Mouse (Mus musculus) limb, embryonic 14.5 days (tissue): Measurements from ENCODE around the gene Abo. TPM values are rescaled to one million over a fixed set of nuclear protein-coding genes. Genes with fewer than 3 reads are reported as not detected.

Source experiments
- ATAC-seq: fragments of 200-750 bp; cut with Nextera tagmentation; 2 replicates; pipeline ENCODE4 v1.8.0; 2017; ENCODE audit warnings: low read depth, moderate number of reproducible peaks, moderate TSS enrichment; ENCODE audit not compliant: low FRiP score
- DNase-seq: peaks from one replicate; pipeline ENCODE4 v3.0.0-alpha.2; 2015; ENCODE audit warnings: low spot score
- H3K27ac ChIP-seq: fragments of 300-500 bp; sonication (generic); replicated peaks from 2 replicates; pipeline ENCODE4 v1.5.1; 2014; ENCODE audit warnings: low read depth, mild to moderate bottlenecking, low read length, moderate library complexity, mixed read lengths
- H3K27me3 ChIP-seq: fragments of 300-500 bp; sonication (generic); 2 replicates; pipeline ENCODE4 v1.6.1; 2014; ENCODE audit warnings: low read length, mixed read lengths; ENCODE audit not compliant: control insufficient read depth, insufficient read depth
- H3K36me3 ChIP-seq: fragments of 300-500 bp; sonication (generic); 2 replicates; pipeline ENCODE4 v1.6.1; 2014; ENCODE audit warnings: mild to moderate bottlenecking, low read length, moderate library complexity, mixed read lengths; ENCODE audit not compliant: control insufficient read depth, insufficient read depth
- H3K4me1 ChIP-seq: fragments of 300-500 bp; sonication (generic); 2 replicates; pipeline ENCODE4 v1.6.1; 2014; ENCODE audit warnings: antibody characterized with exemption, low read length, mixed read lengths; ENCODE audit not compliant: control insufficient read depth, insufficient read depth
- H3K4me2 ChIP-seq: fragments of 300-500 bp; sonication (generic); replicated peaks from 2 replicates; pipeline ENCODE4 v1.6.1; 2014; ENCODE audit warnings: low read depth, mild to moderate bottlenecking, low read length, moderate library complexity; ENCODE audit not compliant: severe bottlenecking
- H3K4me3 ChIP-seq: fragments of 300-500 bp; sonication (generic); replicated peaks from 2 replicates; pipeline ENCODE4 v1.5.1; 2014; ENCODE audit warnings: low read length
- H3K9ac ChIP-seq: fragments of 300-500 bp; sonication (generic); 2 replicates; pipeline ENCODE4 v1.6.1; 2014; ENCODE audit warnings: mild to moderate bottlenecking, low read depth, low read length, moderate library complexity; ENCODE audit not compliant: severe bottlenecking
- H3K9me3 ChIP-seq: fragments of 300-500 bp; sonication (generic); 2 replicates; pipeline ENCODE4 v1.6.1; 2016; ENCODE audit warnings: low read length; ENCODE audit not compliant: control insufficient read depth
- POLR2A ChIP-seq: fragments of 200-500 bp; IDR thresholded peaks from 2 replicates; pipeline ENCODE4 v1.8.0; 2012; ENCODE audit warnings: inconsistent platforms, mild to moderate bottlenecking, moderate library complexity, borderline replicate concordance; ENCODE audit not compliant: insufficient read depth, insufficient read length; ENCODE audit errors: extremely low read depth
- WGBS: fragments of 180-500 bp; shearing (Covaris S2); extraction: QIAGEN DNeasy Blood & Tissue Kit; methylation state at CpG from one replicate; pipeline ENCODE4 v1.1.7; 2014; 5-methylcytosine and 5-hydroxymethylcytosine counted together
- polyA plus RNA-seq, 2 experiments: library from polyadenylated mRNA; depleted of rRNA in 1 of 2; stranded (reverse) in 1 of 2; unstranded in 1 of 2; fragments of >200 nt; fragmentation: Nextera tagmentation in 1 of 2; extraction: Ambion mirVana in 1 of 2; gene quantifications; 2 replicates each; pipeline versions ENCODE4 v1.2.1 to v1.2.3; 2012 to 2014

Gene Abo
- polyA plus RNA-seq, 2 experiments, result not detected

- no peak for TF ChIP-seq POLR2A
- Histone ChIP-seq H3K27me3 (no peaks in the 10 kb centered on the region), H3K4me3 (peak overlapping the region; percentile 83), H3K36me3 (peaks cover 57% of the 10 kb centered on the region), H3K4me1 (peaks cover 29% of the 10 kb centered on the region), H3K9ac (peak overlapping the region; percentile 95), H3K27ac (peak overlapping the region; percentile 94), H3K9me3 (no peaks in the 10 kb centered on the region), H3K4me2 (peak overlapping the region; percentile 97)
- 2% methylated on average over 36 of the region's 37 CpGs for WGBS
- ATAC-seq (peak; percentile 25; the same call in 1 of the 2 replicates), DNase-seq (peak; percentile 55)
Measured at GRCm38 (mm10) chr2:26910994-26911765, 46.4 kb upstream of the Abo start.

GRCm38 (mm10) chr2:26910124-26910993 is 45.6 kb upstream of the Abo start, which contains the start of the genes Med22 and Rpl7a:
Med22 (minus strand) TSS chr2:26910677.
Rpl7a (plus strand) TSS chr2:26910764.
- TF ChIP-seq POLR2A, result peak; percentile 82; the same call in 1 of the 2 replicates
- ATAC-seq, result peak; percentile 92
- peaks cover 65% of the 10 kb centered on the region for H3K36me3 ChIP-seq

GRCm38 (mm10) chr2:26909387-26909784 is 44.6 kb upstream of the Abo start:
- DNase-seq, result no peak

More at GRCm38 (mm10) chr2:26910124-26910993, 45.6 kb upstream of the Abo start, which contains the start of the genes Med22 and Rpl7a:
- H3K4me1 ChIP-seq, result peaks cover 27% of the 10 kb centered on the region
- peak within 1 kb of the TSS; percentile 94 for H3K27ac ChIP-seq
- no peaks in the 10 kb centered on the region for H3K27me3 ChIP-seq
- H3K4me2 ChIP-seq, result peak within 1 kb of the TSS; percentile 97
- peak within 1 kb of the TSS; percentile 95 for H3K9ac ChIP-seq
- no peaks in the 10 kb centered on the region for H3K9me3 ChIP-seq
- H3K4me3 ChIP-seq, result peak within 1 kb of the TSS; percentile 83
- peak; percentile 98 for DNase-seq
- WGBS, result under 1% methylated on average over 64 of the region's 74 CpGs

GRCm38 (mm10) chr2:26908710-26909386 is 44.1 kb upstream of the Abo start:
- no peak for TF ChIP-seq POLR2A
- H3K27me3 ChIP-seq, result no peaks in the 10 kb centered on the region
- H3K9me3 ChIP-seq, result no peaks in the 10 kb centered on the region
- H3K9ac ChIP-seq, result peak overlapping the region; percentile 95
- peak overlapping the region; percentile 83 for H3K4me3 ChIP-seq
- ATAC-seq (no peak), DNase-seq (no peak)
- peak overlapping the region; percentile 79 for H3K4me2 ChIP-seq
- peaks cover 24% of the 10 kb centered on the region for H3K4me1 ChIP-seq
- WGBS, result 84% methylated on average over 18 of the region's 18 CpGs
- peaks cover 70% of the 10 kb centered on the region for H3K36me3 ChIP-seq
- no peak overlapping the region for H3K27ac ChIP-seq

More at GRCm38 (mm10) chr2:26909387-26909784, 44.6 kb upstream of the Abo start:
- peak overlapping the region; percentile 83 for H3K4me3 ChIP-seq
- peak overlapping the region; percentile 79 for H3K4me2 ChIP-seq
- peak overlapping the region; percentile 95 for H3K9ac ChIP-seq
- H3K9me3 ChIP-seq, result no peaks in the 10 kb centered on the region
- no peak for TF ChIP-seq POLR2A
- no peak overlapping the region for H3K27ac ChIP-seq
- no peaks in the 10 kb centered on the region for H3K27me3 ChIP-seq
- ATAC-seq, result no peak
- peaks cover 24% of the 10 kb centered on the region for H3K4me1 ChIP-seq
- H3K36me3 ChIP-seq, result peaks cover 74% of the 10 kb centered on the region
